Mouse (Mus musculus): ENCODE measurements around the gene Gcdh. TPM values are rescaled to one million over a fixed set of nuclear protein-coding genes. Genes with fewer than 3 reads are reported as not detected.

The Gcdh gene
- total RNA-seq, 2 experiments from 2014 or later: 42.9 to 51.0 TPM

DNA sequence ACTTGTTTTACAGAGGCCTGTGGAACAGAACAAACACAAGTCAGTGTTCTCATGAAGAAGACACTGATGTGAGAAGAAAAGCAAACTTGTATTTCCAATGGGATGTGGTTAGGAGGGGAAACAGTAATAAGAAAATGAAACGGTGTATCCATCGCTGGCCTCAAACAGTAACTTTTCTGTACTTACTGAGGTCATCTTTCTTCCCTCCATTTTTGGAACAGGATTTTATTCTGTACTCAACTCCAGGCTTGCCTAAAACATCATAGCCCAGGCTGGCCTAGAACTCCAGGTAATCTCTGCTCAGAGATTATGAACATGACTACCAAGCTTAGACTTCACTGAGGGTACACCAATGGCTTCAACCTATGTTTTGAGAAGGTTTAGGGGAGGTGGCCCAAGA, 54.3 kb downstream of the Gcdh start:
- no peak for ATAC-seq (replicated peaks; ENCODE audit: low FRiP score, low TSS enrichment, poor library complexity, severe bottlenecking)

DNA sequence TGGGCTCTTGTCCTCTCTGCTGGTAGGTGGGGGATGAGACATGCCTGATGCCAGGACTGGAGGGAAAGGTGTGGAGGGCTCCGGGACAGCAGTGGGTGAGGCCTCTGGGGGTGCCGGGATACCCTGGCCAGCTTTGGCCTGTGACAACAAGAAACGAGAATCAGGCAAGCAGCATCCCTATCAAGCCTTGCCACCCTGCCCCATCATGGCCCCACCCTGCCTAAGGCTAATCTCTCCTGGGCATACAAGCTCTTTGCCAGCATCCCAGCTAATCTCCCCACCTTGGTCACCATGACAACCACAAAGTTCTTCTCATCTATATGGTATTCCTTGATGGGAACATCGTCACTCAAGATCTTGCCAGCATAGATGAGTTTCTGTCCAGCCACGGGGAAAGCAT, 55.2 kb downstream of the Gcdh start:
- peak; percentile 64 for ATAC-seq (replicated peaks; ENCODE audit: low FRiP score, low TSS enrichment, poor library complexity, severe bottlenecking)

DNA sequence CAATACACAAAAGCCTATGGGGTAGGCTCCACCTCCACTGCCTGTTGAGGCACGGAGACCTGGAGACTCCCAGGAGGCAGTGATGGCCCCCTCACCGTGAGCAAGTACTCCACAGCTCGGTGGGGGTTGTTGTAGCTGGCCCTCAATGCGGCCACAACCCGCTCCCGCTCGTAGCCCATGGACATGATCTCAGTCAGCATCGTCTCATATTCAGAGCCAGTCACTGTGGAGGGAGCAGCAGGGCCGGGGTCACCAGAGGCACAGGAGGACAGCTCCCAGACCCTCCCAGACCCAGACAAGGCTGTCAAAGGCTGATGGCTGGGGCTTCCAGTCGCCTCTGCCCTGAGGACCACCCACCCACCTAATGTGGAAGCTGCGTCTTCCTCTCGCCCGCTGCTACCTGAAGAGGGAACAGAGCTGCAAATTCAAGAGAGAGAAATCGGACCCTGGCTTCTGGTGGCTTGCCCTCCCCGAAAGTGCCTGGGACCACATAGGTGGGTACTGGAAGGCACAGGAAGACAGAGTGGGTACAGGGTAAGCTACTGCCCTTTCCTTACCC, 55.7 kb downstream of the Gcdh start:
- ATAC-seq (replicated peaks; ENCODE audit: low FRiP score, low TSS enrichment, poor library complexity, severe bottlenecking): no peak

DNA sequence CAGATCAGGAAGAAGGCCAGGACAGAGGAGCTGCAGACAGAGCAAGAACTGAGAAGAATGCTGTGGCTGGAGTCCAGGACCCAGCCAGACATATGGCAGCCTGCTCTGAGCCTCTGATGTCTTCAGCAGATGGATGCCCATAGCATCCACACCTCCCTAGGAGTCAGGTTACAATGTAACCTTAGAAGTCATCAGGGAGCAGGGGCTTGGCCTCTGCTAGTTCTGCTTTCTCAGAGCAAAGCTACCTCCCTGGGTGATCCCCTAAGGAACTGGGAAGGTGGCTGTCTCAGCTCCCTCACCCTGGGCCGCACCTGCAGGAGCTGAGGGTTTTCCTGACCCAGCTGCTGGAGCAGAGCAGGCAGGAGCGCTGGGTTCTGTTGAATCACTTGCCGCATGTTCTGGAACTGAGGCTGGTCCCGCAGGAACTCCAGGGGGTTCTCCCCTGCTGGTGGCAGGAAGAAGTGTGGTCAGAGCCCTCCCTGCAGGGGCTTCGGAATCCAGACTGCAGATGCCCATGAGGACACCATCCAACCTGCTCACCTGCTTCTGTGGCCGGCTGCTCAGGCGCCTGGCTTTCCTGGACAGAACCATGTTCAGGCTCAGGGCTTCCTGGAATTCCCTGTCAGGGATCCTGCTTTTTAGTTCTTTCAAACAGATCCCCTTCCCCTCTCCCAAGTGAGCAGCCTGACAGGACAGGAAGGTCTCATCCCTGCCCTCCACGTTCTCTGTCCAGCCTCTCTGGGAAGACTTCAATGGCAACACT, 56.4 kb downstream of the Gcdh start:
- no peak for ATAC-seq (replicated peaks; ENCODE audit: low FRiP score, low TSS enrichment, poor library complexity, severe bottlenecking)

Other genes starting within 250 kb of the Gcdh start
Only the 30 nearest of the 32 such genes appear.
- 170 and 181 TPM in 2 replicates for gene Trmt1, start 207.6 kb downstream of the Gcdh start, total RNA-seq (2014; fragmentation: Nextera tagmentation)
- 94.9 and 126 TPM in 2 replicates for gene Trmt1, start 207.6 kb downstream of the Gcdh start, total RNA-seq (2017)
- 71.6 and 76.7 TPM in 2 replicates for gene Nacc1, start 206.1 kb downstream of the Gcdh start, total RNA-seq (2014; fragmentation: Nextera tagmentation)
- 35.8 and 51.5 TPM in 2 replicates for gene Nacc1, start 206.1 kb downstream of the Gcdh start, total RNA-seq (2017)
- 44.2 and 65.2 TPM in 2 replicates for gene Lyl1, start 192.5 kb downstream of the Gcdh start, total RNA-seq (2014; fragmentation: Nextera tagmentation)
- gene Lyl1, start 192.5 kb downstream of the Gcdh start, total RNA-seq (2017): 9.5 and 10.1 TPM in 2 replicates
- 25.7 and 28.1 TPM in 2 replicates for gene G430095P16Rik, start 170.9 kb downstream of the Gcdh start, total RNA-seq (2014; fragmentation: Nextera tagmentation)
- 8.2 and 11.4 TPM in 2 replicates for gene G430095P16Rik, start 170.9 kb downstream of the Gcdh start, total RNA-seq (2017)
- gene Nfix, start 93.6 kb downstream of the Gcdh start, total RNA-seq (2014; fragmentation: Nextera tagmentation): 73.4 and 79.7 TPM in 2 replicates
- 13.3 and 26.0 TPM in 2 replicates for gene Nfix, start 93.6 kb downstream of the Gcdh start, total RNA-seq (2017)
- gene Dand5, start 71.1 kb downstream of the Gcdh start, total RNA-seq (2014; fragmentation: Nextera tagmentation): 4.7 TPM in 2 replicates
- 3.5 and 3.7 TPM in 2 replicates for gene Dand5, start 71.1 kb downstream of the Gcdh start, total RNA-seq (2017)
- gene Gadd45gip1, start 62.4 kb downstream of the Gcdh start, total RNA-seq (2014; fragmentation: Nextera tagmentation): 28.3 and 31.1 TPM in 2 replicates
- 53.1 and 61.8 TPM in 2 replicates for gene Gadd45gip1, start 62.4 kb downstream of the Gcdh start, total RNA-seq (2017)
- 94.8 and 151 TPM in 2 replicates for gene Rad23a, start 53.3 kb downstream of the Gcdh start, total RNA-seq (2014; fragmentation: Nextera tagmentation)
- gene Rad23a, start 53.3 kb downstream of the Gcdh start, total RNA-seq (2017): 38.4 and 43.7 TPM in 2 replicates
- 286 and 320 TPM in 2 replicates for gene Calr, start 47.0 kb downstream of the Gcdh start, total RNA-seq (2014; fragmentation: Nextera tagmentation)
- 1,361 and 1,527 TPM in 2 replicates for gene Calr, start 47.0 kb downstream of the Gcdh start, total RNA-seq (2017)
- 101 and 104 TPM in 2 replicates for gene Farsa, start 36.9 kb downstream of the Gcdh start, total RNA-seq (2014; fragmentation: Nextera tagmentation)
- 151 and 153 TPM in 2 replicates for gene Farsa, start 36.9 kb downstream of the Gcdh start, total RNA-seq (2017)
- gene Syce2, start 21.8 kb downstream of the Gcdh start, total RNA-seq (2014; fragmentation: Nextera tagmentation): 101 and 135 TPM in 2 replicates
- 98.9 and 102 TPM in 2 replicates for gene Syce2, start 21.8 kb downstream of the Gcdh start, total RNA-seq (2017)
- gene Klf1, start 8.0 kb upstream of the Gcdh start, total RNA-seq (2014; fragmentation: Nextera tagmentation): 193 and 197 TPM in 2 replicates
- gene Klf1, start 8.0 kb upstream of the Gcdh start, total RNA-seq (2017): 162 and 228 TPM in 2 replicates
- gene Dnase2a, start 14.6 kb upstream of the Gcdh start, total RNA-seq (2014; fragmentation: Nextera tagmentation): 29.1 and 38.8 TPM in 2 replicates
- 26.7 and 42.2 TPM in 2 replicates for gene Dnase2a, start 14.6 kb upstream of the Gcdh start, total RNA-seq (2017)
- gene Mast1, start 43.4 kb upstream of the Gcdh start, total RNA-seq (2014; fragmentation: Nextera tagmentation): 0.45 TPM in 1 of 2 replicates, not detected in the other
- 0.42 TPM in 1 of 2 replicates, not detected in the other for gene Mast1, start 43.4 kb upstream of the Gcdh start, total RNA-seq (2017)
- gene Rtbdn, start 53.1 kb upstream of the Gcdh start, total RNA-seq (2014; fragmentation: Nextera tagmentation): not detected in 2 replicates
- not detected in 2 replicates for gene Rtbdn, start 53.1 kb upstream of the Gcdh start, total RNA-seq (2017)
- not detected in 2 replicates for gene Gm49661, start 75.5 kb upstream of the Gcdh start, total RNA-seq (2014; fragmentation: Nextera tagmentation)
- gene Gm49661, start 75.5 kb upstream of the Gcdh start, total RNA-seq (2017): not detected in 2 replicates
- 898 and 1,004 TPM in 2 replicates for gene Prdx2, start 75.7 kb upstream of the Gcdh start, total RNA-seq (2014; fragmentation: Nextera tagmentation)
- 1,011 and 1,021 TPM in 2 replicates for gene Prdx2, start 75.7 kb upstream of the Gcdh start, total RNA-seq (2017)
- gene Rnaseh2a, start 75.8 kb upstream of the Gcdh start, total RNA-seq (2014; fragmentation: Nextera tagmentation): 198 and 202 TPM in 2 replicates
- gene Rnaseh2a, start 75.8 kb upstream of the Gcdh start, total RNA-seq (2017): 119 and 151 TPM in 2 replicates
- gene Junb, start 84.8 kb upstream of the Gcdh start, total RNA-seq (2014; fragmentation: Nextera tagmentation): 4.1 and 8.0 TPM in 2 replicates
- 57.8 and 74.2 TPM in 2 replicates for gene Junb, start 84.8 kb upstream of the Gcdh start, total RNA-seq (2017)
- gene Hook2, start 96.7 kb upstream of the Gcdh start, total RNA-seq (2014; fragmentation: Nextera tagmentation): 7.7 and 9.6 TPM in 2 replicates
- 11.0 and 19.9 TPM in 2 replicates for gene Hook2, start 96.7 kb upstream of the Gcdh start, total RNA-seq (2017)
- gene Best2, start 120.6 kb upstream of the Gcdh start, total RNA-seq (2014; fragmentation: Nextera tagmentation): not detected in 2 replicates
- not detected in 2 replicates for gene Best2, start 120.6 kb upstream of the Gcdh start, total RNA-seq (2017)
- gene Asna1, start 131.4 kb upstream of the Gcdh start, total RNA-seq (2014; fragmentation: Nextera tagmentation): 77.3 and 82.3 TPM in 2 replicates
- 48.6 and 73.5 TPM in 2 replicates for gene Asna1, start 131.4 kb upstream of the Gcdh start, total RNA-seq (2017)
- gene Trir, start 132.9 kb upstream of the Gcdh start, total RNA-seq (2014; fragmentation: Nextera tagmentation): 137 and 159 TPM in 2 replicates
- gene Trir, start 132.9 kb upstream of the Gcdh start, total RNA-seq (2017): 342 and 455 TPM in 2 replicates
- 42.2 and 68.5 TPM in 2 replicates for gene Tnpo2, start 143.0 kb upstream of the Gcdh start, total RNA-seq (2014; fragmentation: Nextera tagmentation)
- gene Tnpo2, start 143.0 kb upstream of the Gcdh start, total RNA-seq (2017): 20.3 and 28.3 TPM in 2 replicates
- 11.0 and 21.1 TPM in 2 replicates for gene Fbxw9, start 166.1 kb upstream of the Gcdh start, total RNA-seq (2014; fragmentation: Nextera tagmentation)
- 1.4 and 5.8 TPM in 2 replicates for gene Fbxw9, start 166.1 kb upstream of the Gcdh start, total RNA-seq (2017)
- gene Gm5741, start 174.1 kb upstream of the Gcdh start, total RNA-seq (2014; fragmentation: Nextera tagmentation): not detected in 2 replicates
- not detected in 2 replicates for gene Gm5741, start 174.1 kb upstream of the Gcdh start, total RNA-seq (2017)
- gene Dhps, start 177.8 kb upstream of the Gcdh start, total RNA-seq (2014; fragmentation: Nextera tagmentation): 69.1 and 99.2 TPM in 2 replicates
- 15.0 and 17.6 TPM in 2 replicates for gene Dhps, start 177.8 kb upstream of the Gcdh start, total RNA-seq (2017)
- 172 and 250 TPM in 2 replicates for gene Wdr83os, start 186.8 kb upstream of the Gcdh start, total RNA-seq (2014; fragmentation: Nextera tagmentation)
- gene Wdr83os, start 186.8 kb upstream of the Gcdh start, total RNA-seq (2017): 40.4 and 61.3 TPM in 2 replicates
- gene Wdr83, start 187.4 kb upstream of the Gcdh start, total RNA-seq (2014; fragmentation: Nextera tagmentation): 50.1 and 102 TPM in 2 replicates
- 23.1 and 25.2 TPM in 2 replicates for gene Wdr83, start 187.4 kb upstream of the Gcdh start, total RNA-seq (2017)
- gene Man2b1, start 189.3 kb upstream of the Gcdh start, total RNA-seq (2014; fragmentation: Nextera tagmentation): 30.8 and 30.9 TPM in 2 replicates
- 9.8 and 13.8 TPM in 2 replicates for gene Man2b1, start 189.3 kb upstream of the Gcdh start, total RNA-seq (2017)

Data from megakaryocyte-erythroid progenitor cell, adult 5-6 weeks (primary cell).